Comparison of ENCODE assay signal across 21 mouse cellular contexts in the genomic region with DNA sequence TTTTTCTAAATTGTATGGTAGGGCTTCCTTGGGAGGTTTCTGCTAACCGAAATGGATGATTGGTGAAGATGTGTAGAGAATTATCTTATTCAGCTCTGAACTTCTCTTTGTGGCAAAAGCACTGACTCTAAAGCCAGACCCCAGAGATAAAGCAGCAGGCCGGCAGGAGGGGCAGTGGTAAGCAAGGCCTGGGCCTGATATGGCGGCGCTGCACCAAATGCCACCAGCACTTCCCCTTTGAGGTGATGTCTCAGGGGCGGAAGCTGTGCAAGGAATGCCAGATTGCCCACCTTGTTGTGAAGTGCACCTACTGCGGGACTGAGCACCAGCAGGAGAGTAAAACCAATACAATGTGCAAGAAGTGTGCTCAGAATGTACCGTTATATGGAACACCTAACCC.
"Had no signal": no experiment of that assay in that cellular context is flagged by ENCODE, and none has a peak within 500 bp of the region (broad histone marks: within the 10 kb centered on the region; RNA-seq: fewer than 3 reads in every experiment).

No protein-coding gene starts in this region.

- H3K4me1 ChIP-seq: liver, embryonic 13.5 days; liver, embryonic 15.5 days; lung, embryonic 15.5 days; midbrain, embryonic 10.5 days; midbrain, embryonic 12.5 days; neural tube, embryonic 12.5 days; stomach, embryonic 15.5 days had no signal

- H3K36me3 ChIP-seq: liver, embryonic 13.5 days; liver, embryonic 15.5 days; lung, embryonic 15.5 days; midbrain, embryonic 10.5 days; midbrain, embryonic 12.5 days; neural tube, embryonic 12.5 days; stomach, embryonic 15.5 days had no signal

- ATAC-seq: liver, postnatal 0 days; lung, postnatal 0 days; midbrain, embryonic 16.5 days had no signal

- H3K27me3 ChIP-seq: lung, embryonic 15.5 days; midbrain, embryonic 12.5 days; neural tube, embryonic 12.5 days; stomach, embryonic 15.5 days had no signal

- H3K4me3 ChIP-seq: liver, embryonic 13.5 days; liver, embryonic 15.5 days; lung, embryonic 15.5 days; megakaryocyte, embryonic 14.5 days; midbrain, embryonic 10.5 days; midbrain, embryonic 12.5 days; myocyte; neural tube, embryonic 12.5 days; stomach, embryonic 15.5 days had no signal

- H3K27ac ChIP-seq: liver, embryonic 13.5 days; liver, embryonic 15.5 days; lung, embryonic 15.5 days; macrophage; midbrain, embryonic 10.5 days; midbrain, embryonic 12.5 days; neural tube, embryonic 12.5 days; stomach, embryonic 15.5 days had no signal

- DNase-seq: liver, embryonic 13.5 days; liver, postnatal 0 days; lung, adult 2 months; lung, postnatal 14 days; lung, postnatal 36 days; midbrain, embryonic 14.5 days; right cerebral cortex, postnatal 14 days; thymus, adult 18-20 months; thymus, postnatal 25 days; thymus, postnatal 4 days had no signal
